Mouse (Mus musculus) forebrain, embryonic 14.5 days (tissue): ENCODE measurements around the gene Olfr218. TPM values are rescaled to one million over a fixed set of nuclear protein-coding genes. Genes with fewer than 3 reads are reported as not detected.

Experiments used
- ATAC-seq: fragments of 200-750 bp; cut with Nextera tagmentation; 2 replicates; pipeline ENCODE4 v1.8.0; 2017; ENCODE audit warnings: mild to moderate bottlenecking, moderate library complexity
- DNase-seq: peaks from one replicate; pipeline ENCODE4 v3.0.0-alpha.2; 2015; ENCODE audit warnings: low spot score
- H3K27ac ChIP-seq: fragments of 300-500 bp; sonication (generic); 2 replicates; pipeline ENCODE4 v1.5.1; 2014; ENCODE audit warnings: low read depth, mild to moderate bottlenecking, control low read depth, low read length, moderate library complexity
- H3K27me3 ChIP-seq: fragments of 300-500 bp; sonication (generic); replicated peaks from 2 replicates; pipeline ENCODE4 v1.6.1; 2014; ENCODE audit warnings: low read length, control low read depth, mixed read lengths; ENCODE audit not compliant: control insufficient read depth, insufficient read depth
- H3K36me3 ChIP-seq: fragments of 300-500 bp; sonication (generic); 2 replicates; pipeline ENCODE4 v1.6.1; 2014; ENCODE audit warnings: low read length, control low read depth; ENCODE audit not compliant: control insufficient read depth, insufficient read depth
- H3K4me1 ChIP-seq: fragments of 300-500 bp; sonication (generic); 2 replicates; pipeline ENCODE4 v1.6.1; 2014; ENCODE audit warnings: antibody characterized with exemption, low read length, control low read depth; ENCODE audit not compliant: control insufficient read depth, insufficient read depth
- H3K4me2 ChIP-seq: fragments of 300-500 bp; sonication (generic); 2 replicates; pipeline ENCODE4 v1.6.1; 2014; ENCODE audit warnings: mild to moderate bottlenecking, control low read depth, low read length
- H3K4me3 ChIP-seq: fragments of 300-500 bp; sonication (generic); 2 replicates; pipeline ENCODE4 v1.5.1; 2014; ENCODE audit warnings: low read depth, low read length, control low read depth
- H3K9ac ChIP-seq: fragments of 300-500 bp; sonication (generic); 2 replicates; pipeline ENCODE4 v1.6.1; 2014; ENCODE audit warnings: mild to moderate bottlenecking, low read length, control low read depth, moderate library complexity
- H3K9me3 ChIP-seq: fragments of 300-500 bp; sonication (generic); replicated peaks from 2 replicates; pipeline ENCODE4 v1.6.1; 2016; ENCODE audit warnings: low read length, control low read depth, mixed read lengths; ENCODE audit not compliant: control insufficient read depth
- WGBS: fragments of 180-500 bp; shearing (Covaris S2); extraction: QIAGEN DNeasy Blood & Tissue Kit; methylation state at CpG from one replicate; pipeline ENCODE4 v1.1.7; 2014; 5-methylcytosine and 5-hydroxymethylcytosine counted together
- polyA plus RNA-seq: library from polyadenylated mRNA; unstranded; fragments of >200 nt; fragmentation: Nextera tagmentation; extraction: Ambion mirVana; gene quantifications from 2 replicates; pipeline ENCODE4 v1.2.1, GENCODE M21; 2014

Olfr218 gene
- polyA plus RNA-seq, 1 experiment from 2014 or later: not detected

- Histone ChIP-seq H3K36me3 (no peaks in the 10 kb centered on the region), H3K4me2 (no peak overlapping the region), H3K27ac (no peak overlapping the region), H3K9me3 (no peaks in the 10 kb centered on the region), H3K27me3 (no peaks in the 10 kb centered on the region), H3K4me3 (no peak overlapping the region), H3K9ac (no peak overlapping the region), H3K4me1 (no peaks in the 10 kb centered on the region)
- DNase-seq (no peak), ATAC-seq (no peak)
- WGBS: 94% methylated on average over 3 of the region's 3 CpGs
Measured at GRCm38 (mm10) chr1:173249888-173250287, 52.3 kb downstream of the Olfr218 start.

Other genes starting within 250 kb of the Olfr218 start
- not detected in 2 replicates for gene Olfr16, start 247.4 kb upstream of the Olfr218 start, polyA plus RNA-seq
- gene Olfr1408, start 60.4 kb upstream of the Olfr218 start, polyA plus RNA-seq: not detected in 2 replicates
- gene Olfr1406, start 7.2 kb upstream of the Olfr218 start, polyA plus RNA-seq: not detected in 2 replicates
- not detected in 2 replicates for gene Olfr1404, start 14.6 kb downstream of the Olfr218 start, polyA plus RNA-seq
- not detected in 2 replicates for gene Fcer1a, start 29.4 kb downstream of the Olfr218 start, polyA plus RNA-seq
- gene Olfr418, start 68.2 kb downstream of the Olfr218 start, polyA plus RNA-seq: not detected in 2 replicates
- gene Mptx2, start 80.0 kb downstream of the Olfr218 start, polyA plus RNA-seq: not detected in 2 replicates
- 10.5 and 12.0 TPM in 2 replicates for gene Ackr1, start 135.9 kb downstream of the Olfr218 start, polyA plus RNA-seq
- gene Aim2, start 153.1 kb downstream of the Olfr218 start, polyA plus RNA-seq: 2.3 and 4.0 TPM in 2 replicates
- 59.8 and 77.6 TPM in 2 replicates for gene Cadm3, start 169.9 kb downstream of the Olfr218 start, polyA plus RNA-seq